Mouse (Mus musculus) testis, adult 2 months (tissue): ENCODE data around the gene Tmem80. TPM values are rescaled to one million over a fixed set of nuclear protein-coding genes. Genes with fewer than 3 reads are reported as not detected.

ENCODE experiments used
- H3K27ac ChIP-seq: fragments of 200-500 bp; 2 replicates; pipeline ENCODE4 v1.5.1; 2012; ENCODE audit warnings: low read depth, low read length; ENCODE audit not compliant: control insufficient read depth, insufficient read depth
- H3K27me3 ChIP-seq: fragments of 200-500 bp; 2 replicates; pipeline ENCODE4 v1.6.1; 2012; ENCODE audit warnings: mild to moderate bottlenecking, low read length, moderate library complexity; ENCODE audit not compliant: control insufficient read depth, insufficient read depth
- H3K36me3 ChIP-seq: fragments of 200-500 bp; 2 replicates; pipeline ENCODE4 v1.6.1; 2012; ENCODE audit warnings: mild to moderate bottlenecking, low read length; ENCODE audit not compliant: control insufficient read depth, insufficient read depth
- H3K4me1 ChIP-seq: fragments of 200-500 bp; 2 replicates; pipeline ENCODE4 v1.6.1; 2012; ENCODE audit warnings: low read length; ENCODE audit not compliant: control insufficient read depth, insufficient read depth
- H3K4me3 ChIP-seq: fragments of 200-500 bp; 2 replicates; pipeline ENCODE4 v1.5.1; 2012; ENCODE audit warnings: low read depth, mild to moderate bottlenecking, low read length, moderate library complexity, mixed read lengths; ENCODE audit not compliant: control insufficient read depth
- CTCF ChIP-seq: fragments of 200-500 bp; IDR thresholded peaks from 2 replicates; pipeline ENCODE4 v1.5.1; 2012; ENCODE audit warnings: low read depth, mild to moderate bottlenecking, inconsistent platforms, low read length, moderate library complexity; ENCODE audit not compliant: control insufficient read depth, insufficient read depth, insufficient replicate concordance
- POLR2A ChIP-seq: fragments of 200-500 bp; IDR thresholded peaks from 2 replicates; pipeline ENCODE4 v1.6.1; 2012; ENCODE audit warnings: low read depth, mild to moderate bottlenecking, inconsistent platforms, low read length, moderate library complexity; ENCODE audit not compliant: control insufficient read depth
- polyA plus RNA-seq: library from polyadenylated mRNA; depleted of rRNA; stranded (reverse); fragments of >200 nt; gene quantifications from 2 replicates; pipeline ENCODE4 v1.2.3, GENCODE M21; 2012

Tmem80 gene
- polyA plus RNA-seq, 1 experiment = 42.3 TPM

GRCm38 (mm10) chr7:141351061-141351460 lies 23.5 kb downstream of the Tmem80 start:
- H3K4me3 ChIP-seq = no peak overlapping the region
- no peaks in the 10 kb centered on the region for H3K27me3 ChIP-seq
- no peak overlapping the region for H3K27ac ChIP-seq
- H3K4me1 ChIP-seq = peaks cover 2% of the 10 kb centered on the region
- no peak for TF ChIP-seq POLR2A
- no peak for TF ChIP-seq CTCF
- no peaks in the 10 kb centered on the region for H3K36me3 ChIP-seq

GRCm38 (mm10) chr7:141355051-141355450 lies 27.5 kb downstream of the Tmem80 start:
- Histone ChIP-seq H3K4me3 (no peak overlapping the region), H3K27ac (no peak overlapping the region), H3K36me3 (no peaks in the 10 kb centered on the region), H3K27me3 (no peaks in the 10 kb centered on the region), H3K4me1 (peaks cover 2% of the 10 kb centered on the region)
- TF ChIP-seq POLR2A (no peak), CTCF (no peak)

- Histone ChIP-seq H3K27ac (no peak overlapping the region), H3K36me3 (no peaks in the 10 kb centered on the region), H3K4me1 (peaks cover 2% of the 10 kb centered on the region), H3K27me3 (no peaks in the 10 kb centered on the region), H3K4me3 (no peak overlapping the region)
- TF ChIP-seq POLR2A (no peak), CTCF (no peak)
These were observed 28.2 kb downstream of the Tmem80 start for GRCm38 (mm10) chr7:141355626-141356326.

- Histone ChIP-seq H3K27me3 (no peaks in the 10 kb centered on the region), H3K36me3 (no peaks in the 10 kb centered on the region), H3K4me1 (peaks cover 2% of the 10 kb centered on the region), H3K27ac (no peak overlapping the region), H3K4me3 (no peak overlapping the region)
- no peak for TF ChIP-seq CTCF
- TF ChIP-seq POLR2A = no peak
These were observed 29.4 kb downstream of the Tmem80 start for GRCm38 (mm10) chr7:141356971-141357370.

GRCm38 (mm10) chr7:141361510-141361909 lies 34.0 kb downstream of the Tmem80 start:
- no peak overlapping the region for H3K27ac ChIP-seq
- H3K4me1 ChIP-seq = no peaks in the 10 kb centered on the region; the same call in 1 of the 2 replicates
- H3K36me3 ChIP-seq = no peaks in the 10 kb centered on the region
- no peaks in the 10 kb centered on the region for H3K27me3 ChIP-seq
- no peak overlapping the region for H3K4me3 ChIP-seq
- TF ChIP-seq POLR2A (no peak), CTCF (no peak)

- Histone ChIP-seq H3K36me3 (no peaks in the 10 kb centered on the region), H3K27me3 (no peaks in the 10 kb centered on the region), H3K4me1 (no peaks in the 10 kb centered on the region; the same call in 1 of the 2 replicates), H3K4me3 (no peak overlapping the region), H3K27ac (no peak overlapping the region)
- TF ChIP-seq CTCF = no peak; the same call in 1 of the 2 replicates
- no peak for TF ChIP-seq POLR2A
These were observed 35.7 kb downstream of the Tmem80 start for GRCm38 (mm10) chr7:141363106-141363751.

- H3K27me3 ChIP-seq = no peaks in the 10 kb centered on the region
- H3K36me3 ChIP-seq = no peaks in the 10 kb centered on the region
- H3K4me3 ChIP-seq = no peak overlapping the region
- no peaks in the 10 kb centered on the region; the same call in 1 of the 2 replicates for H3K4me1 ChIP-seq
- TF ChIP-seq CTCF (no peak), POLR2A (no peak)
- no peak overlapping the region for H3K27ac ChIP-seq
These were observed 36.2 kb downstream of the Tmem80 start for GRCm38 (mm10) chr7:141363752-141364125.
